Mouse (Mus musculus): ENCODE data around the gene Gm11060.

GRCm38 (mm10) chr2:105132300-105132699, 40.5 kb downstream of the Gm11060 start:
- TF ChIP-seq CTCF (IDR thresholded peaks at IDR 0.05) (no peak), EP300 (IDR thresholded peaks at IDR 0.05) (no peak)
